Mouse (Mus musculus) mouse embryonic stem cell (cell line): ENCODE measurements around the gene Lbhd2.

Source experiments
- in situ Hi-C, 2 experiments: fragments of 300-500 bp; cut with MboI; formaldehyde crosslinking; loops; 1 replicate in 1 of 2; 3 replicates in 1 of 2; pipeline ENCODE4 v1.14.3; 2019 to 2020; ENCODE audit warnings: low sequenced_read_pairs in 2 of 2, low pct_unique_long_range_greater_than_20kb in 1 of 2, mixed read lengths in 1 of 2; ENCODE audit not compliant: unreplicated experiment in 1 of 2

The Lbhd2 gene

DNA sequence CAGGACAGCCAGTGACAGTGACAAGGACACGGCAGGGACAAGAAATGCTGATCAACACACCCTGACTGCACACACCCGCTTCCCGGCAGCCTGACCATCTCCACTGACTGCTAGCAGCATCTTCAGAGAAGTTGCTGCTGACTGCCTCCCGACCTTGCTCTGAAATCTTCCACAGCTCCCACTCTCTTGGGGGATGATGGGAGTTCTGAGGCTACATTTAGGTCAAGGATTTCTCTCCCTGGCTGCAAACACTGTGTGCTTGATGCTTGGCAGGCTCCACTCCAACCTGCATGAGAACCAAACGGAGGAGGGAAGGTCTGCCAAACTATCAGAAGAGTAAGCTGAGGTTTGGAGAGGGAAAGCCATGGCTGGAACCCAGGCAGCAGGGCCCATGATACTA is 9.6 kb upstream of the Lbhd2 start:
- in situ Hi-C loops: no loop called here

- in situ Hi-C loops: no loop called here
Measured at GRCm38 (mm10) chr12:111401454-111402184, 5.0 kb upstream of the Lbhd2 start.

GRCm38 (mm10) chr12:111404880-111405279 is 1.7 kb upstream of the Lbhd2 start:
- in situ Hi-C loops: no loop called here

- in situ Hi-C loops: no loop called here
Measured at GRCm38 (mm10) chr12:111409583-111409982, 3.0 kb downstream of the Lbhd2 start.

DNA sequence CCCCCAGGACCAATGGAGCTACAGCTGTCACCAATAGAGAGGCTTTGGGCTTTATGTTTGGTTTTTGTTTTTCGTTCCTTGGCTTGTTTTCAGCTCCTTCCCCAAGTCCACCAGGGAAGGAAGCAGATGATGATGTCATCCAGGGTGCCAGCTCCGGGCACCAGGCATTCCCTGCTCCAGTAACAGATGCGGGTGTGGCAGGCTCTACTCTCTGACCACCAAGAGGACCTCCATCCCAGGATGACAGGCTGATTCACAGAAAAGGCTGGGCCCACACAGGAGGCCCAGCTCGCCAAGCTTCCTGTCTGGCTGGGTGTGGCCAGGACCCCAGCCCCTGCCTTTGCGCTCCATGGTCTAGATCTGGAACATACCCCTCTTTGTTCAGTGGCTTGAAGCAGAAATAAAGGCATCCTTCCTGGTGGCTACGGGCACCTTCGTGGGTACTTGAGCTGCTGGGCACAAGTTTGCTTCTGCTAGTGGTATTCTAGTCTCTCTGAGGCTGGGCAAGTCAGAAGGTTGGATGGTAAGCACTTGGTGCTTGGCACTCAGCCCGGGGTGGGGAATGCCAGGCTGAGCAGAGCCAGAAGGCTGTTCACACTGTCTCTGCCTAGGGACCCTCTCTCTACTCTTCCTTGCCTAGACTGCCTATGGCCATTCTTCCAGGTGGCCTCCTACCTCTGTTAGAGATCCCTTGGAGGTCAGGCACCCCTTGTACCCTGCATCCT is 5.2 kb downstream of the Lbhd2 start:
- in situ Hi-C loops: no loop called here

DNA sequence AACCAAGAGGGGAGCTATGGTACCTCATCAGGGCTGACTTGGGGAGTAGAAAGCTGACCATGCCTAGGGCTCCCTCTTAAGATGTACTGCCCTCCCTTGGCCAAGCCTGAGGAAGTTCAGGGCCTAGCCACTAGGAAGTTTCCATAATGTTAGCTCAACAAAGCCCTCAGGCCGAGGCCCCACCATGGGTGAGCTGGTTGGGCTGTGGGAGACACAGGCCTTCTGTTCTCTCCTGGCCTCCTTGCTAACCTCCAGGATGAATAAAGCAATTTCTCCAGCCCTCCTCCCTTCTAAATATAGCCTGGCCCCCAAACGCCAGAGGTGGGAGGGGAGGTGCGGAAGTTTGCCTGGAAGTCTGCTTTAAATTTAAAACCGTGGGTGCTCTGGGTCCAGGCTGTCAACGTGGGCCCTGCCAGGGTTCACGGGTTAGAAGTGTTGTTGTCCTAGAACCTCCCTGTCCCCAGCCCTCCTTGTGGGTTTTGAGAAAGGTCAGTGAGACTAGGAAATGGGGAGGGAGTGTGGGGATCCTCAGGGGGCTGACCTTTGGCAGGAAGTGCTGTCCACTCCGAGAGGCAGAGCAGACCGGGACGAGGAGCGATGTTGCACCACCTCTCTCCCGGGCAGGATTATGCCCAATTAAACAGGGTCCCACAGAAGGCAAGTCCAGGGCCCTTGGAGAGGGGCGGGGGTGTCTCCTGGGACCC is 6.1 kb downstream of the Lbhd2 start:
- in situ Hi-C loops: no loop called here

DNA sequence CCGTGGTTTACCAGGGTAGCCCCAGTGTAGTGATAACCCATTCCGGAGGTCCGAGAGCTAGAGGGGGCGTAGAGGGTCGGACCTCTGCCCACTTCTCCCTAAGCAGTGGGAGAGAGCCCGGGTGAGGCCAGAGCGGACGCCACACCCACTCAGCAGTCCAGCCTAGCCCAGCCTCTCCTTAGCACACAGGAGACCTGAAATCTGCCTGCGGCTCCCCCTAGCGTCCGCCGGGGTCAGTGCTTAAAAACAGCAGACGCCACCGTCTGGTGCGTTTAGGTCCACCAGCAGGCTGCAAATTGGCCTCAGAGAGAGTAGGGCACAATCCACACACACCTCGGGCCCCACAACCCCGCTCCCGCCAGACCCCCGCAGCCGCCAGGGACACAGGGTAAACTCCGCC is 6.7 kb downstream of the Lbhd2 start:
- in situ Hi-C loops: no loop called here

DNA sequence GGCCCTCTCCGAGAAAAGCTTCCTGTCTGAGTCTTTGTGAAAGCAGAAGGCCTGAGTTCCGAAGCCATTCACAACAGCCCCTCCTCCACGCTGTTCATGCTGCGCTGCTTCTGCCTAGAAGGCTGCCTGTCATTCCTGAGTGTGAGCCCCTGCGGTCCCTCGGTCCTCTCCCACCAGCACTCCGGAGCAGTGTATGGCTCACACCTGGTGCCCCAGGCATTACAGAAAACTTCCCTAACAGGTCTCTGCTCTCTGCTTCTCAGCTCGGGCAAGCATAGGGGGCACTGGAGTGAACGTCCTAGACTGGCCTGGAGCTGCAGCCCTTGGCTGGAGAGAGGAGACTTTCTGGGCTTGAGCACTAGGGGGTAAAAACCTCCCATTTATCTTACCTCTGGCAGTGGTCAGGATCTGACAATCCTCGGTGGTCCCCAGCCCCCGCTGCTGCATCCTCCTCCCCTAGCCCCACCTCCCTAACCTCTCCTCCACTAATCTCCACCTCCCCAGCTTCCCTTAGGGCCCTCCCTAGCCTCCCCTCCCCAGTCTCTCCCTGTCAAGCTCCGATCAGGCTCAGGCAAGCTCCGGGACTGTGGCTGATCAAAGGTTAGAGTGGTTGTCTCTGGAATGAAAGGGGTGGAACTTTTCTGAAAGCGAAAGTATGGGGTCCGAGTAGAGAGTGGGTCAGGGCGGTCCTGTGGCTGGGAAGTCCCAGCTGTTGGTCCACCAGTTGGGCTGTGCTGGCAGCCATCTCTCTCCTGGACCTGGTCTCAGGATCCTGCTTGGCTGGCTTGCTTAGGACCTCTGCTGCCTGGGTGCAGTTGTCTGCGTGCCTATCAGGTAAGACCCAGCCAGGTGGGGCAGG is 10.5 kb downstream of the Lbhd2 start, which contains the start of gene Exoc3l4:
Gene Exoc3l4 (plus strand): TSS at position 97 of the 859 bp plus-strand sequence.
- in situ Hi-C loops: no loop called here

DNA sequence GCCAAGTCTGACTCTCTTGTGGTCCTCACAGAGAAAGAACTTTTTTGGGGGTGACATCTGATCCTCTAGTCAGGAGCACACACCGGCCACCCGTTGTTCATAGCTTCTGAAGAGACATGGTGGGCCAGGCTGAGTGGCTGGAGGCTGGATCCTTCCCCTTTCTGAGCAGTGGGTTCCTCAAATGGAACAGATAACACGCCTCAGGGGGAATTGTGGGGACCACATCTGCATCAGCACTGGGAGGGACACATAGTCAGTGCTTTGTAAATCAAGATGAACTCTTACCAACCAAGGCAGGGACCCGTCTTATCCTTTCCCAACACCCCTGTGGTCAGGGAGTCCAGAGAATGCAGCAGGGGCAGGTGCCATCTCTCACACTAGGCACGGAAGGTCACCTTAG is 13.3 kb downstream of the Lbhd2 start:
- in situ Hi-C loops: no loop called here

DNA sequence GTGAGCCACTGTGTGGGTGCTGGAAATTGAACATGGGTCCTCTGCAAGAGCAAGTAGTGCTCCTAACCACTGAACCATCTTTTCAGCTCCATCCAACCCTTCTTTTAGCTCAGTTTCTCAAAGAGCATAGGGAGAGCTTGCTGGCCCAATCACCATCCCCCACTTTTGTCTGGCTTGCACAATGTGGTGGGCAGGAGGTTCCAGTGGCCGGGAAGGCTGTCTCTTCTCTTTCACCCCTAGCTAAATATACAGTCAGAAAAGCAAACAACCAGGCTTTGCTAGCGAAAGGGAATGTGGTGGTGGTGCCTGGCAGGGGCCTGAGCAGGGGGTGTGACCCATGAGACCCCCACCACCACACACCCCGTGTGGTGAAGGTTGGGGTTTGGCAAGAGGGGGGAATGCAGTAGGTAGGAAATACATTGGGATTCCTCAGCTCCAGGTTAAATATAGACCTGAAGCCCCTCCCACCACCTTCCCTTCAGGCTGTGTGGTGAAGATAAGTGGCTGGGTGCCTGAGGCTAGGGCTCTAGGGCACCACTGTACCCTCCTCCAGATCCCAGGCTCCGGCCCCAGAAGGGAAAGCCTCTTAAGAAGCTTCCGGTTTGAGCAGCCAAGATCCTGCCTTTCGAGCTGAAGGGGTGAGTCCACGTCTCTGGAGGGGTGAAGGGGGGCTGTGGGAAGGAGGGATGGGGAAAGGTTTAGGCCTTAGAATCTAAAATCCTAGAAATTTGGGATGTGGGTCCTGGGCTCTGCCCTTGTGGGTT is 14.5 kb downstream of the Lbhd2 start:
- in situ Hi-C loops: no loop called here

DNA sequence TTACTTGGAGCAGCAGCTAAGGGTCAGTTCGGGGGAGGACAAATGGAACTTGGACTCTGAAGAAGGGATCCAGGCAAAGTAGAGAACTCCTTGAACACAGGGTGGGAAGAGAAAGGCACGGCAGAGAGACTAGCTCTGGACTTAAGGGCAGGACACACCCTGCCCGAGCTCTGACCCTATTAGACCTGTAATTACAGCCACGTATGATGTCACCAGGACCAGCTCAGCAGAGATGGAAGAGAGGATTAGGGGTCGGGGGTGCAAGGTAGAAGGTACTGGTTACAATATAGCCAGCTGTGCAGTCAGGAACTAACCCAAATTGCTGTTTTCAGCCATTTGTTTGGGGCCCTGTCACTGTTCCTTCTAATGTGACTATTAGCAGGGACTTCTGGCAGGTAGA is 16.2 kb downstream of the Lbhd2 start:
- in situ Hi-C loops: no loop called here

DNA sequence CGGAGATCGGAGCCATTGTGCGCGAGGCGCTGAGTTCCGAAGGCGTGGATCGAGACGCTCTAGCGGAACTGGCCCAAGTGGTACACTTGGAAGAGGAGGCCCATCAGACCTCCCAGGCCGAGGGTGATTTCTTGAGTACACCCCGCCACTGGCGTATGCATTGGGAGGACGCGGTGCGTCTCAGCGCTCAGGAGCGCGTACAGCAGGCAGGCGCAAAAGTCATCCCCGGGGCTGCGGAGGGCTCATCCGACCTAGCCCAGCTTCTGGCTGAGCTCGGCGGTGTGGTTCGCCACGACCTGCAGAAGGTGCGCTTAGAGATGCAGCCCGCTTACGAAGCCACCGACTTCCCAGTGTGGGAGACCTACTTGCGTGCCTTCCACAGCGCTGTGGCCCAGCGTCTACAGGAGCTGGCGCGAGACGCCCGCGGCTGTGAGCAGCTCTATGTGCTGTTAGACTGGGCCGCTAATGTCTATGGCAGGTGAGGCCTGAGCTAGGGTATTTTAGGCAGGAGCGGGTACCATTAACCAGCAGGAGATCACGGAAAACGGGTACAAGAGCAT is 17.0 kb downstream of the Lbhd2 start:
- in situ Hi-C loops: no loop called here

GRCm38 (mm10) chr12:111424547-111424946 is 17.9 kb downstream of the Lbhd2 start:
- in situ Hi-C loops: no loop called here

GRCm38 (mm10) chr12:111425258-111425657 is 18.6 kb downstream of the Lbhd2 start:
- in situ Hi-C loops: loop anchor here (5.0 kb wide), 2 partner anchors 37 to 62 kb away; partner anchors contain the start of gene Gm266 (in 1 of the 2)

DNA sequence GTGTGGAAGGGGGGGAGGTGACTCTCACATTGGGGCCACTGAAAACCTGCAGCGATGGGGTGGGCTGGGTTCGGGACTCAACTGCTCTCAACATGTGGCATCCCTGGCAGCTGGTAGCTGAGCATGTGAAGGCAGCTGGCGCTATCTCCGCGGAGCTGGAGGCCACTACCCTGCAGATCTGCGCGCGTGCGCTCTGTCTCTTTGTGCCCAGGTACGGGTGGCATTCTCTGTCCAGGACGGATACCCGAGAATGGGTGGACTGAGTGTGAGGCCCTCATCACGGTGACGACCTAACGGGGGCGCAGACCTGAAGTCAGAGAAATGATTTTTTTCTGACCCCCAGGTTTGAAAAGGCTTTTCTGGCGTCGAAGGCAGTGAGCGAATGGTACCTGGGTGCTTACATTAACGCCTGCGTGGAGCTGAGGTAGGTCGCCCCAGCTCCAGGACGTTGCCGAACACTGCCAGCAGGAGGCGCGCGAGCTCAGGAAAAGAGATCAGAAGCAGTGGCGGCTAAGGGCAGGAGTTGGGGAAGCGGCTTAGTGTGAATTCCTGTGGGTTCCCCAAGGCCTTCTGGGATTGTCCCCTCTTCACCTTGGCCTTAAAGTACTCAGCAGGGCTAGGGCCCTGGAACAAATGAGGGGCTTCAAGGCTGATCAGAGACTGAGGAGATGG is 19.3 kb downstream of the Lbhd2 start:
- in situ Hi-C loops: loop anchor here (5.0 kb wide), 2 partner anchors 36 to 61 kb away; partner anchors contain the start of gene Gm266 (in 1 of the 2)

GRCm38 (mm10) chr12:111427438-111428113 is 21.0 kb downstream of the Lbhd2 start:
- in situ Hi-C loops: loop anchor here (5.0 kb wide), 2 partner anchors 35 to 60 kb away; partner anchors contain the start of gene Gm266 (in 1 of the 2)
